In genomic region chr10:57532218-57533101, GRCm38 (mm10) we compare ENCODE assay signal across 8 mouse cellular contexts. TPM values are rescaled to one million over a fixed set of nuclear protein-coding genes. Genes with fewer than 3 reads are reported as not detected.
DNase-seq lines count a peak whose midpoint lies in the region; ATAC-seq lines count a peak whose summit lies in the region.

Gene Serinc1, minus strand, starts transcription at chr10:57532530.

- ATAC-seq in hindbrain, embryonic 16.5 days = peak; percentile 100

- peaks cover 27% of the 10 kb centered on the region for H3K4me1 ChIP-seq in hindbrain, embryonic 16.5 days (ENCODE audit: control insufficient read depth, insufficient read depth, low read depth, low read length)

- peak within 1 kb of the TSS; percentile 95 for H3K4me3 ChIP-seq in hindbrain, embryonic 16.5 days (ENCODE audit: low read length)
- peak within 1 kb of the TSS; percentile 81 for H3K4me3 ChIP-seq in macrophage (ENCODE audit: inconsistent target)

- no peaks in the 10 kb centered on the region for H3K36me3 ChIP-seq in hindbrain, embryonic 16.5 days (ENCODE audit: control insufficient read depth, insufficient read depth, low read length)
- peaks cover 1% of the 10 kb centered on the region; the same call in 1 of the 2 replicates for H3K36me3 ChIP-seq in macrophage (ENCODE audit: inconsistent target)

- no peaks in the 10 kb centered on the region for H3K9me3 ChIP-seq in hindbrain, embryonic 16.5 days (ENCODE audit: control insufficient read depth, low read length)

- peak within 1 kb of the TSS; percentile 97 for H3K9ac ChIP-seq in hindbrain, embryonic 16.5 days (ENCODE audit: low read depth, low read length)

- 14% methylated on average over 44 of the region's 49 CpGs for WGBS in hindbrain, embryonic 16.5 days
- WGBS in macrophage (ENCODE audit: missing documents) = 6% methylated on average over 29 of the region's 49 CpGs

- DNase-seq in WW6 (ENCODE audit: low read depth, low spot score) = peak; percentile 90
- DNase-seq in cerebellum, postnatal 4 days (ENCODE audit: low spot score in 2 of 2) = peak; percentile 75 to 90
- DNase-seq in gastrocnemius, adult 18-20 months (ENCODE audit: low spot score) = peak; percentile 94
- DNase-seq in left cerebral cortex, adult 18-20 months (ENCODE audit: low spot score in 2 of 2) = peak; percentile 95
- DNase-seq in right cerebral cortex, adult 18-20 months = peak; percentile 97
- DNase-seq in urinary bladder, postnatal 10 days (ENCODE audit: low spot score) = peak; percentile 75

- peak within 1 kb of the TSS; percentile 97 for H3K27ac ChIP-seq in hindbrain, embryonic 16.5 days (ENCODE audit: low read depth, low read length)
- peak within 1 kb of the TSS; percentile 50 for H3K27ac ChIP-seq in macrophage

- peak within 1 kb of the TSS; percentile 63 for H3K4me2 ChIP-seq in hindbrain, embryonic 16.5 days (ENCODE audit: low read length)

- H3K27me3 ChIP-seq in hindbrain, embryonic 16.5 days (replicated peaks; ENCODE audit: control insufficient read depth, insufficient read depth, low read length) = no peaks in the 10 kb centered on the region

- peaks cover 46% of the 10 kb centered on the region for H3K79me2 ChIP-seq in macrophage (ENCODE audit: inconsistent target)

RNA-seq across cellular contexts. Expression of gene Serinc1, which starts in this region (rescaled TPM):
- total RNA-seq in gastrocnemius, adult 18-20 months (2021) = 100 to 1,000 TPM; 184 to 191 TPM
- 436 and 461 TPM in 2 replicates for polyA plus RNA-seq in hindbrain, embryonic 16.5 days (2015; fragmentation: Nextera tagmentation; extraction: Ambion mirVana)
- total RNA-seq in left cerebral cortex, adult 18-20 months (2021) = 1,000 to 10,000 TPM; 1,017 to 1,050 TPM
- 100 to 1,000 TPM in 5 of 26 experiments, 10 to 100 TPM in 21; 51.5 to 132 (median 84.0) TPM for total RNA-seq in macrophage (2018; cell fraction: chromatin; rRNA removed)
- total RNA-seq in macrophage (2018; cell fraction: cytosol; rRNA removed) = 100 to 1,000 TPM; 177 to 311 (median 219) TPM
- total RNA-seq in macrophage (2018; cell fraction: nucleus; rRNA removed) = 100 to 1,000 TPM in 25 of 26 experiments, 10 to 100 TPM in 1; 86.7 to 335 (median 209) TPM
- polyA plus RNA-seq in macrophage (2018) = 234 to 409 TPM (median 238 TPM) in 3 replicates

Comparison
In these comparisons a context has a peak if more than half of its experiments do, and no peak if none do; other contexts are left out.
1. Peak in every context shown above with its lines: DNase-seq, ATAC-seq, H3K4me3 ChIP-seq and H3K27ac ChIP-seq.
2. RNA of gene Serinc1 (total RNA-seq): 1,017 to 1,050 TPM in left cerebral cortex, adult 18-20 months; 184 to 191 TPM in gastrocnemius, adult 18-20 months; every median in the first group is over 4 times any median in the second.